Mouse (Mus musculus) heart, postnatal 0 days (tissue): ENCODE results near the gene Tpmt. TPM values are rescaled to one million over a fixed set of nuclear protein-coding genes. Genes with fewer than 3 reads are reported as not detected.

Source experiments
- ATAC-seq: fragments of 200-750 bp; cut with Nextera tagmentation; 2 replicates; pipeline ENCODE4 v1.8.0; 2017; ENCODE audit warnings: low read depth, moderate number of reproducible peaks, moderate library complexity; ENCODE audit not compliant: insufficient read depth
- DNase-seq: peaks from one replicate; pipeline ENCODE4 v3.0.0-alpha.2; 2016; ENCODE audit warnings: low spot score
- H3K27ac ChIP-seq: fragments of 300-500 bp; sonication (generic); 2 replicates; pipeline ENCODE4 v1.5.1; 2014; ENCODE audit warnings: low read depth, mild to moderate bottlenecking
- H3K27me3 ChIP-seq: fragments of 300-500 bp; sonication (generic); 2 replicates; pipeline ENCODE4 v1.6.1; 2014; ENCODE audit warnings: low read length, mixed read lengths; ENCODE audit not compliant: control insufficient read depth, insufficient read depth
- H3K36me3 ChIP-seq: fragments of 300-500 bp; sonication (generic); replicated peaks from 2 replicates; pipeline ENCODE4 v1.6.1; 2014; ENCODE audit warnings: low read length, mixed read lengths; ENCODE audit not compliant: control insufficient read depth, insufficient read depth
- H3K4me1 ChIP-seq: fragments of 300-500 bp; sonication (generic); 2 replicates; pipeline ENCODE4 v1.6.1; 2014; ENCODE audit warnings: antibody characterized with exemption; ENCODE audit not compliant: control insufficient read depth, insufficient read depth
- H3K4me2 ChIP-seq: fragments of 300-500 bp; sonication (generic); 2 replicates; pipeline ENCODE4 v1.6.1; 2014; ENCODE audit warnings: low read depth, mild to moderate bottlenecking, low read length, moderate library complexity
- H3K4me3 ChIP-seq: fragments of 300-500 bp; sonication (generic); 2 replicates; pipeline ENCODE4 v1.5.1; 2014; ENCODE audit warnings: low read depth, low read length
- H3K9ac ChIP-seq: fragments of 300-500 bp; sonication (generic); replicated peaks from 2 replicates; pipeline ENCODE4 v1.6.1; 2014; ENCODE audit warnings: low read depth, low read length, mixed read lengths
- H3K9me3 ChIP-seq: fragments of 300-500 bp; sonication (generic); replicated peaks from 2 replicates; pipeline ENCODE4 v1.6.1; 2016; ENCODE audit warnings: low read length; ENCODE audit not compliant: control insufficient read depth
- CTCF ChIP-seq: IDR thresholded peaks from 2 replicates; pipeline ENCODE4 v1.5.1; 2016; ENCODE audit warnings: antibody characterized with exemption, control low read depth, low read depth
- EP300 ChIP-seq: IDR thresholded peaks from 2 replicates; pipeline ENCODE4 v1.6.1; 2016; ENCODE audit warnings: antibody characterized with exemption, low read depth
- WGBS: fragments of 180-500 bp; shearing (Covaris S2); extraction: QIAGEN DNeasy Blood & Tissue Kit; methylation state at CpG from one replicate; pipeline ENCODE4 v1.1.7; 2014; 5-methylcytosine and 5-hydroxymethylcytosine counted together
- polyA plus RNA-seq: library from polyadenylated mRNA; unstranded; fragments of >200 nt; fragmentation: Nextera tagmentation; extraction: Ambion mirVana; gene quantifications from 2 replicates; pipeline ENCODE4 v1.2.1, GENCODE M21; 2015
- total RNA-seq: library from RNA; depleted of rRNA; stranded (reverse); fragments of >200 nt; gene quantifications from 2 replicates; pipeline ENCODE4 v1.2.3, GENCODE M21; 2014; ENCODE audit warnings: low replicate concordance

Gene Tpmt
- total and polyA plus RNA-seq, 2 experiments from 2014 or later = 9.5 TPM

GRCm38 (mm10) chr13:47040061-47040460, 4.5 kb downstream of the Tpmt start:
- 84% methylated on average over 5 of the region's 5 CpGs for WGBS
- DNase-seq = no peak
- Histone ChIP-seq H3K27me3 (no peaks in the 10 kb centered on the region), H3K4me3 (no peak overlapping the region), H3K36me3 (no peaks in the 10 kb centered on the region), H3K4me1 (peaks cover 7% of the 10 kb centered on the region), H3K9ac (no peak overlapping the region), H3K27ac (no peak overlapping the region), H3K9me3 (no peaks in the 10 kb centered on the region), H3K4me2 (no peak overlapping the region)
- TF ChIP-seq EP300 (no peak), CTCF (no peak)
- no peak for ATAC-seq

GRCm38 (mm10) chr13:47037946-47038345, 6.6 kb downstream of the Tpmt start:
- no peaks in the 10 kb centered on the region for H3K27me3 ChIP-seq
- TF ChIP-seq EP300 (no peak), CTCF (no peak)

GRCm38 (mm10) chr13:47033602-47034001, 10.9 kb downstream of the Tpmt start:
- no peak for DNase-seq
- 89% methylated on average over 4 of the region's 4 CpGs for WGBS
- no peaks in the 10 kb centered on the region for H3K36me3 ChIP-seq
- no peaks in the 10 kb centered on the region for H3K27me3 ChIP-seq
- H3K27ac ChIP-seq = no peak overlapping the region
- no peak overlapping the region for H3K9ac ChIP-seq
- no peak overlapping the region for H3K4me3 ChIP-seq
- no peak for TF ChIP-seq EP300
- TF ChIP-seq CTCF = no peak
- H3K4me1 ChIP-seq = no peaks in the 10 kb centered on the region
- ATAC-seq = no peak
- no peaks in the 10 kb centered on the region for H3K9me3 ChIP-seq
- H3K4me2 ChIP-seq = no peak overlapping the region

More at GRCm38 (mm10) chr13:47037946-47038345, 6.6 kb downstream of the Tpmt start:
- ATAC-seq (no peak), DNase-seq (no peak)
- H3K9ac ChIP-seq = no peak overlapping the region
- 71% methylated on average over 6 of the region's 6 CpGs for WGBS
- H3K4me1 ChIP-seq = no peaks in the 10 kb centered on the region; the same call in 1 of the 2 replicates
- no peak overlapping the region for H3K4me3 ChIP-seq
- no peak overlapping the region for H3K4me2 ChIP-seq
- no peaks in the 10 kb centered on the region for H3K36me3 ChIP-seq
- H3K9me3 ChIP-seq = no peaks in the 10 kb centered on the region
- no peak overlapping the region for H3K27ac ChIP-seq

- DNase-seq = no peak
- no peak for ATAC-seq
- Histone ChIP-seq H3K27me3 (no peaks in the 10 kb centered on the region), H3K4me1 (no peaks in the 10 kb centered on the region), H3K9me3 (no peaks in the 10 kb centered on the region), H3K9ac (no peak overlapping the region), H3K4me3 (no peak overlapping the region), H3K27ac (no peak overlapping the region), H3K36me3 (no peaks in the 10 kb centered on the region), H3K4me2 (no peak overlapping the region)
- 88% methylated on average over 17 of the region's 17 CpGs for WGBS
- no peak for TF ChIP-seq EP300
- no peak for TF ChIP-seq CTCF
Observed at GRCm38 (mm10) chr13:47030376-47031107, 14.0 kb downstream of the Tpmt start.

GRCm38 (mm10) chr13:47020798-47021197, 23.7 kb downstream of the Tpmt start:
- no peak for ATAC-seq
- no peak overlapping the region for H3K27ac ChIP-seq
- no peak for DNase-seq
- no peak overlapping the region for H3K4me3 ChIP-seq
- no peaks in the 10 kb centered on the region for H3K9me3 ChIP-seq
- no peak overlapping the region for H3K4me2 ChIP-seq
- no peaks in the 10 kb centered on the region for H3K36me3 ChIP-seq
- H3K4me1 ChIP-seq = no peaks in the 10 kb centered on the region
- WGBS = 74% methylated on average over 7 of the region's 7 CpGs
- no peak for TF ChIP-seq EP300
- TF ChIP-seq CTCF = no peak
- no peaks in the 10 kb centered on the region for H3K27me3 ChIP-seq
- H3K9ac ChIP-seq = no peak overlapping the region

GRCm38 (mm10) chr13:47019774-47020173, 24.8 kb downstream of the Tpmt start:
- Histone ChIP-seq H3K27me3 (no peaks in the 10 kb centered on the region), H3K36me3 (no peaks in the 10 kb centered on the region), H3K4me3 (no peak overlapping the region), H3K9ac (no peak overlapping the region), H3K27ac (no peak overlapping the region), H3K4me2 (no peak overlapping the region), H3K4me1 (no peaks in the 10 kb centered on the region), H3K9me3 (no peaks in the 10 kb centered on the region)
- 86% methylated on average over 7 of the region's 7 CpGs for WGBS
- no peak for DNase-seq
- no peak for TF ChIP-seq EP300
- ATAC-seq = no peak
